Mouse (Mus musculus) heart, embryonic 12.5 days (tissue): Measurements from ENCODE around the gene Tmtc4. TPM values are rescaled to one million over a fixed set of nuclear protein-coding genes. Genes with fewer than 3 reads are reported as not detected.
A peak's percentile ranks its signal among the peaks of the same experiment; 100 is the strongest.

Experiments used
- ATAC-seq: fragments of 200-750 bp; cut with Nextera tagmentation; 2 replicates; pipeline ENCODE4 v1.8.0; 2017; ENCODE audit warnings: moderate TSS enrichment, moderate library complexity; ENCODE audit not compliant: insufficient number of reproducible peaks, low FRiP score
- H3K27ac ChIP-seq: fragments of 300-500 bp; sonication (generic); 2 replicates; pipeline ENCODE4 v1.5.1; 2016; ENCODE audit warnings: mild to moderate bottlenecking, moderate library complexity; ENCODE audit not compliant: poor library complexity, severe bottlenecking
- H3K27me3 ChIP-seq: fragments of 300-500 bp; sonication (generic); replicated peaks from 2 replicates; pipeline ENCODE4 v1.6.1; 2016; ENCODE audit warnings: mild to moderate bottlenecking, moderate library complexity
- H3K36me3 ChIP-seq: fragments of 300-500 bp; sonication (generic); 2 replicates; pipeline ENCODE4 v1.6.1; 2016; ENCODE audit warnings: mild to moderate bottlenecking, moderate library complexity
- H3K4me1 ChIP-seq: fragments of 300-500 bp; sonication (generic); replicated peaks from 2 replicates; pipeline ENCODE4 v1.6.1; 2016; ENCODE audit warnings: mild to moderate bottlenecking
- H3K4me2 ChIP-seq: fragments of 300-500 bp; sonication (generic); 2 replicates; pipeline ENCODE4 v1.6.1; 2016; ENCODE audit warnings: mild to moderate bottlenecking, moderate library complexity
- H3K4me3 ChIP-seq: fragments of 300-500 bp; sonication (generic); 2 replicates; pipeline ENCODE4 v1.5.1; 2016; ENCODE audit warnings: mild to moderate bottlenecking
- H3K9ac ChIP-seq: fragments of 300-500 bp; sonication (generic); 2 replicates; pipeline ENCODE4 v1.6.1; 2016; ENCODE audit warnings: mild to moderate bottlenecking, moderate library complexity
- H3K9me3 ChIP-seq: fragments of 300-500 bp; sonication (generic); replicated peaks from 2 replicates; pipeline ENCODE4 v1.6.1; 2016; ENCODE audit warnings: mild to moderate bottlenecking, moderate library complexity
- WGBS: fragments of 180-500 bp; shearing (Covaris S2); methylation state at CpG from one replicate; pipeline ENCODE4 v1.1.7; 2016; 5-methylcytosine and 5-hydroxymethylcytosine counted together
- polyA plus RNA-seq: library from polyadenylated mRNA; unstranded; fragments of >200 nt; fragmentation: Nextera tagmentation; extraction: Ambion mirVana; gene quantifications from 2 replicates; pipeline ENCODE4 v1.2.1, GENCODE M21; 2016

Tmtc4 gene
- polyA plus RNA-seq, 1 experiment from 2014 or later, result 23.2 TPM

GRCm38 (mm10) chr14:122997465-122997864 is 13.6 kb upstream of the Tmtc4 start:
- Histone ChIP-seq H3K27me3 (0 out of 2 replicates have a peak, but pooled peaks cover 12% of the 10 kb centered on the region), H3K4me2 (no peak overlapping the region), H3K9me3 (no peaks in the 10 kb centered on the region), H3K9ac (no peak overlapping the region), H3K27ac (no peak overlapping the region), H3K4me3 (no peak overlapping the region), H3K36me3 (no peaks in the 10 kb centered on the region), H3K4me1 (no peaks in the 10 kb centered on the region)
- WGBS, result 84% methylated on average over 1 of the region's 1 CpGs
- no peak for ATAC-seq

DNA sequence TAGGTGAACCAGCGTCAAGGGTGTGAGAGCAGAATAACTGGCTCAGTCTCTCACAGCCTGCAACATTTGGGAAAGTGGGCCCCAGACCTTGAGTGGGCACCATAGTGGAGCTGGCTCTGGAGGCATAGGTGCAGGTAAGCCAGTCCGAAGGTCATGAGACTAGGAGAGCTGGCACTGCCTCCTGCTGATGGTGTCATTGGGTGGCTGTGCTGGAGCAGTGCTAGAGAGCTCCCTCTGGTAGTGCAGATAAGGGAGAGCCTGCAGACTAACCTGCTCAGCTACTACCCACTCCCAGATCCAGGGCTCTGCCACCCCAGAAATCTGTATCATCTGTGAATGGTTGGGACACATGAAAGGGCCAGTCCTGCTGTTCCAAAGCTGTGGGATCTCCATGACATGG is 10.1 kb upstream of the Tmtc4 start:
- H3K27me3 ChIP-seq, result 0 out of 2 replicates have a peak, but pooled peaks cover 8% of the 10 kb centered on the region
- H3K4me3 ChIP-seq, result no peak overlapping the region
- no peak overlapping the region for H3K9ac ChIP-seq
- no peaks in the 10 kb centered on the region for H3K36me3 ChIP-seq
- H3K4me2 ChIP-seq, result no peak overlapping the region
- WGBS, result 80% methylated on average over 2 of the region's 2 CpGs
- H3K9me3 ChIP-seq, result no peaks in the 10 kb centered on the region
- no peak for ATAC-seq
- H3K4me1 ChIP-seq, result no peaks in the 10 kb centered on the region
- no peak overlapping the region for H3K27ac ChIP-seq

GRCm38 (mm10) chr14:122992937-122993336 is 9.1 kb upstream of the Tmtc4 start:
- Histone ChIP-seq H3K27me3 (0 out of 2 replicates have a peak, but pooled peaks cover 8% of the 10 kb centered on the region), H3K4me1 (no peaks in the 10 kb centered on the region), H3K9me3 (no peaks in the 10 kb centered on the region), H3K9ac (no peak overlapping the region), H3K4me3 (no peak overlapping the region), H3K4me2 (no peak overlapping the region), H3K36me3 (no peaks in the 10 kb centered on the region), H3K27ac (no peak overlapping the region)
- ATAC-seq, result no peak
- WGBS, result 55% methylated on average over 6 of the region's 6 CpGs

GRCm38 (mm10) chr14:122990521-122991052 is 6.8 kb upstream of the Tmtc4 start:
- ATAC-seq, result no peak
- H3K9ac ChIP-seq, result no peak overlapping the region
- H3K4me3 ChIP-seq, result no peak overlapping the region
- WGBS, result 48% methylated on average over 4 of the region's 4 CpGs
- 0 out of 2 replicates have a peak, but pooled peaks cover 8% of the 10 kb centered on the region for H3K27me3 ChIP-seq
- H3K4me2 ChIP-seq, result no peak overlapping the region
- no peaks in the 10 kb centered on the region for H3K9me3 ChIP-seq
- no peaks in the 10 kb centered on the region for H3K36me3 ChIP-seq
- no peaks in the 10 kb centered on the region for H3K4me1 ChIP-seq
- no peak overlapping the region for H3K27ac ChIP-seq

- no peaks in the 10 kb centered on the region for H3K36me3 ChIP-seq
- H3K27ac ChIP-seq, result no peak overlapping the region
- H3K27me3 ChIP-seq, result no peaks in the 10 kb centered on the region
- no peak overlapping the region for H3K9ac ChIP-seq
- H3K9me3 ChIP-seq, result no peaks in the 10 kb centered on the region
- no peak overlapping the region for H3K4me3 ChIP-seq
- ATAC-seq, result no peak
- 47% methylated on average over 2 of the region's 2 CpGs for WGBS
- peaks cover 13% of the 10 kb centered on the region; the same call in 1 of the 2 replicates for H3K4me1 ChIP-seq
- H3K4me2 ChIP-seq, result no peak overlapping the region
Measured at GRCm38 (mm10) chr14:122986404-122986803, 2.6 kb upstream of the Tmtc4 start.

DNA sequence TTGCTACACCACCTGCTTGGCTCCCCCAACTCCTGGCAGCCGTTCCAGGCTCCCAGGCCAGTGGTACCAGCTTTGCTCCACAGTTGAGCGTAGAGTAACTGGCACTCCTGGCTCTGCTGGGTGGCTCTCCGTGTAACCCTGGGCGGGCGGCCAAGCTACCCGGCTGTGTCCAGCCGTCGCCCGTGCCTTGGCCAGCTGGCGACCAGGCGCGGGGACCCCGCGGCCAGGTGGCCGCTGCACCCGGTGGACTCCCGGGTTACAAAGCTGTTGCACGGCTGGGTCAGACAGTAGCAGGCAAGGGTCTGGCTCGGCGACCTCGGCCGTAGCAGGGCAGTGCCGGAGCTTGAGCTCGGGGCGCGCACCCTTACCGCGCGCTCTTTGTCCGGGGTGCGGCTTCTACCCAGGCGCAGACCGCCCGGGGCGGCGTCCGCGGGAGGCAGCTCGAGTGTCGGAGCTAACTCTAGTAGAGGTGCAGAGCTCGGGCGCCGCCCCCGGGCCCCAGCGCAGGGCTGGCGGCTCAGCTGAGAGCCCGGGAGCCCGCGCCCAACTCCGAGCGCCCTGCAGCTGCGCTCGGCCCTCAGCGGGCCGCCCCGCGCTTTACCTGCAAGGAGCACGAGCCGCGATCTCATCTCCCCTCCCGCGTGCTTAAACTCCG is 1.1 kb downstream of the Tmtc4 start:
- under 1% methylated on average over 59 of the region's 63 CpGs for WGBS
- Histone ChIP-seq H3K4me1 (peaks cover 14% of the 10 kb centered on the region), H3K9ac (peak overlapping the region; percentile 81), H3K36me3 (no peaks in the 10 kb centered on the region), H3K27me3 (no peaks in the 10 kb centered on the region), H3K27ac (peak overlapping the region; percentile 95), H3K4me3 (peak overlapping the region; percentile 74), H3K9me3 (no peaks in the 10 kb centered on the region), H3K4me2 (peak overlapping the region; percentile 85)
- peak; percentile 84 for ATAC-seq

- no peak for ATAC-seq
- WGBS, result 46% methylated on average over 8 of the region's 8 CpGs
- Histone ChIP-seq H3K4me2 (peak overlapping the region; percentile 85), H3K36me3 (no peaks in the 10 kb centered on the region), H3K4me1 (peaks cover 20% of the 10 kb centered on the region), H3K27ac (no peak overlapping the region), H3K9me3 (no peaks in the 10 kb centered on the region), H3K4me3 (peak overlapping the region; percentile 74), H3K9ac (peak overlapping the region; percentile 81), H3K27me3 (no peaks in the 10 kb centered on the region)
Measured at GRCm38 (mm10) chr14:122981831-122982485, 1.9 kb downstream of the Tmtc4 start.

DNA sequence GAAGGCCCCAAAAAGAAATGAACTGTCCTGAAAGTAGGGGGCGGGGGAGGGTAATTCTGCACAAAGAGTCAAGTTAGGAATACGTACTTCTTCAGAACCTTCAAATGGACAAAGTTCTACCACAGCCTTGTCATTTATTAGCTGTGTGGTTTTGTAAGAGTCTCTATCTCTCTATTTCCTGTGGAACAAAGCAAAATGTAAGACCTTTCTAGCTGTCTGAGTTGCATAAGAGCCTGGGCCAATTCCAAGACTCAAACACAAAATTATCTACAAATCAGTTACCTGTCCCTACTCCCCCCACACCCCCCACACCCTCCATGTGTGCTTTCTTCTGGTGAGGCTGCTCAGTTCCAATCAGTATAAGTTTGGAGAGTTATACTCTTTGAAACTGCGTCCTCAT is 5.0 kb downstream of the Tmtc4 start:
- H3K4me2 ChIP-seq, result no peak overlapping the region
- H3K27ac ChIP-seq, result no peak overlapping the region
- no peak overlapping the region for H3K4me3 ChIP-seq
- ATAC-seq, result no peak
- H3K9ac ChIP-seq, result no peak overlapping the region
- 87% methylated on average over 3 of the region's 3 CpGs for WGBS
- peaks cover 18% of the 10 kb centered on the region for H3K4me1 ChIP-seq
- H3K9me3 ChIP-seq, result no peaks in the 10 kb centered on the region
- H3K27me3 ChIP-seq, result no peaks in the 10 kb centered on the region
- H3K36me3 ChIP-seq, result no peaks in the 10 kb centered on the region

GRCm38 (mm10) chr14:122977797-122978140 is 6.1 kb downstream of the Tmtc4 start:
- no peaks in the 10 kb centered on the region for H3K36me3 ChIP-seq
- no peaks in the 10 kb centered on the region for H3K9me3 ChIP-seq
- no peak overlapping the region for H3K4me2 ChIP-seq
- H3K27ac ChIP-seq, result no peak overlapping the region
- peaks cover 16% of the 10 kb centered on the region for H3K4me1 ChIP-seq
- no peaks in the 10 kb centered on the region for H3K27me3 ChIP-seq
- WGBS, result 91% methylated on average over 1 of the region's 1 CpGs
- H3K9ac ChIP-seq, result no peak overlapping the region
- ATAC-seq, result no peak
- no peak overlapping the region for H3K4me3 ChIP-seq

DNA sequence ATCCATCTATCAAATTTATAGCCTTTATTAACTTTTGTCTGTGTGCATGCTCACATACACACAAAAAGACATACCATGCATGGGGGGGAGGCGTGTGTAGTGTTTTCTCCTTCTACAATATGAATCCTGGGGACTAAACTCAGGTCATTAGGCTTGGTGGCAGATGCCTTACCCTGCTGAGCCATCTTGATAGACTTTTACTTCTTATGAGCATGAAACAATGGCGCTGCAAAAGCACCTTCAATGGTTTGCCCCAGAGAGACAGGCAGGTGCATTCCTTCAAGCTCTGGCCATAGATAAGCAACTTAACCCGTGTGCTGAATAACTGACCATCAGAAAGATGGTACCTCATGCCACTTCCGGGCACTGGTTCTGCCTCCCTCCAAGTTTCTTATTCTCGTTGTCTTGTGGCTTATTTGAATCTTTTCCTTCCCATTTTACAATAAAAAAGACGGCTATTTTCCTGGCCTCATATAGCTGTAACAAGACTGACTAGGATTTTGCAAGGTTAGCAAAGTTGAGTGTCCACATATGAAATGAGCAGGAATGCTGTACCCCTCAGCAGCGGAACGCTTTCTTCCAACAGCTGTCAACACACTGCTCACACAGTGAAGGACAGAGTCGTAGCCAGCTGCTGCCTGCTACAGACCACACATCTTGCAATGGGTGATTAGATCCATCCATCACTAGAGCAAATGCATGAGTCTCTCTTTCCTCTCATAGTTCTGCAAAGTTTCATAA is 6.6 kb downstream of the Tmtc4 start:
- Histone ChIP-seq H3K4me1 (peaks cover 13% of the 10 kb centered on the region), H3K27ac (no peak overlapping the region), H3K9ac (no peak overlapping the region), H3K4me3 (no peak overlapping the region), H3K27me3 (no peaks in the 10 kb centered on the region), H3K9me3 (no peaks in the 10 kb centered on the region), H3K36me3 (no peaks in the 10 kb centered on the region), H3K4me2 (no peak overlapping the region)
- no peak for ATAC-seq
- 61% methylated on average over 9 of the region's 9 CpGs for WGBS

GRCm38 (mm10) chr14:122974854-122975570 is 8.8 kb downstream of the Tmtc4 start:
- Histone ChIP-seq H3K9ac (no peak overlapping the region), H3K4me2 (no peak overlapping the region), H3K9me3 (no peaks in the 10 kb centered on the region), H3K4me3 (no peak overlapping the region), H3K27me3 (no peaks in the 10 kb centered on the region), H3K36me3 (peaks cover 16% of the 10 kb centered on the region), H3K27ac (no peak overlapping the region), H3K4me1 (peaks cover 8% of the 10 kb centered on the region)
- ATAC-seq, result no peak
- 79% methylated on average over 3 of the region's 3 CpGs for WGBS
